Mouse (Mus musculus): ENCODE measurements around the gene Fgf4. TPM values are rescaled to one million over a fixed set of nuclear protein-coding genes. Genes with fewer than 3 reads are reported as not detected.
"Not testable (repeated sequence)": the region's sequence is repeated elsewhere in the genome, so short reads cannot be mapped to it uniquely, and the experiment has no call there.

Gene Fgf4
- total RNA-seq, 2 experiments from 2014 or later = not detected

DNA sequence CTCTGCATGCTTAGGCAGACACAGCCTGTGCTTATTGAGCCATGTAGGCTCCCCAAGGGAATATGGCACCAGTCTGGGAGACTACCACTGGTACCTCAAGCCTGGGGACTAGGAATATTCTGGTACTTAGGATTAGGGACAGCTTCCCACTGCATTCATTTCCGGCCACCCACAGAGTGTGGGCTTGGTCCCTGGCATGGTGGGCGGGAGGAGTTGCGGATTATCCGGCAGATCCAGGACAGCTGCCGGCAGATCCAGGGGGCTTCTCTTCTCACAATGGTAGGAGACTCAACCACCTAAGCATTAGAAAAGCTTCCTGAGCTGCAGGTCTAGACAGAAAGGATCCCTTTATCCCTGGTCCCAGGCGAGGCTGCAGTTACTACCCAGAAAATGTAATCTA lies 51.3 kb downstream of the Fgf4 start:
- intact Hi-C loops (cut with DNase I) = no loop called here
- DNase-seq (ENCODE audit: extremely low spot score in 1 of 2, low spot score in 2 of 2) = no peak

DNA sequence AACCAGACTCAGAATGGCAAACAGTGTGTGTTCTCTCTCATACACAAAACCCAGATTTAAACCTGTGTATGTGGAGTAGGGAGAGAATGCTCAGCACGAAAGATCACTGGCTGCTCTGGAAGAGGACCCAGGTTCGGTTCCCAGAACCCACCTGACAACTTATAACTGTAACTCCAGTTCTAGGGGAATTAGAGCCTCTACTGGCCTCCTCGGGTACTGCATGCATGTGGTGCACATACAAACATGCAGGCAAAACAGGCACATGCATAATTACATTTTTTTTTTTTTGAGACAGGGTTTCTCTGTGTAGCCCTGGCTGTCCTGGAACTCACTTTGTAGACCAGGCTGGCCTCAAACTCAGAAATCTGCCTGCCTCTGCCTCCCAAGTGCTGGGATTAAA lies 58.3 kb downstream of the Fgf4 start:
- intact Hi-C loops (cut with DNase I) = loop anchor here (5.0 kb wide), 1 partner anchor 318 kb away; no protein-coding TSS in a partner anchor
- DNase-seq (ENCODE audit: extremely low spot score in 1 of 2, low spot score in 2 of 2) = not testable (repeated sequence)

DNA sequence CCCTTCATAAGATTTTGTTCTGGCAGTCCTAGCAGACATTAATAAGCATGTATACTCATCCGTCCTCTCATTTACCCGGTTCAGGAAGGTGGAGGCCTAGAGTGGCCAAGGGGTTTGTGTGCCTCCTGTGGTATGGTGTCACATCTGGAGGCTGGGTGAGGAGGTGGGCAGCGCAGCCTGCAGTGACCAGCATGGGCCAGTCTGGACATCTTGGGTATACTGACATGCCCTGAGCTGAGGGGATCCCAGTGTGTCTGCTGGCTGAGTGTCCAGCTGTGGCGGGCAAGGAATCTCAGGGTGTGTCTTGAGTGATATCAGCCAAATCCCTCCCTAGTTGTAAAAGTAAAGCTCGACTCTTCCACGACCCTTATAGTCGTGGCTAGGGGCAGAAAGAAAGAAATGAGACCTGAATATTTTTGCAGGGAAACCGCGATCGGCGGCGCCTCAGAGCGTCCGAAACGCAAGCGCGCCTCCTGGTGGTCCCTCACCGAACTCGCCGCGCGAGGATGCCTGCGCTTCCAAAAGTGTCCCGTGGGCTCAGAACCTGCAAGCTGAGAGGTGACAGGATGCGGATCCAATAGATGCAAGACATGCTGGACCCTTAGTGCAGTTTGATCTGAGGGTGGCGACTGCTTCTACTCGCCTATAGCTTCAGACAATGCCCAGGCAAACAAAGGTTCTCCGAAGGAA lies 59.7 kb downstream of the Fgf4 start:
- peak in 1 of 2 experiments; percentile 73 for DNase-seq (ENCODE audit: extremely low spot score in 1 of 2, low spot score in 2 of 2)
- intact Hi-C loops (cut with DNase I) = loop anchor here (5.0 kb wide), 1 partner anchor 320 kb away; no protein-coding TSS in a partner anchor

DNA sequence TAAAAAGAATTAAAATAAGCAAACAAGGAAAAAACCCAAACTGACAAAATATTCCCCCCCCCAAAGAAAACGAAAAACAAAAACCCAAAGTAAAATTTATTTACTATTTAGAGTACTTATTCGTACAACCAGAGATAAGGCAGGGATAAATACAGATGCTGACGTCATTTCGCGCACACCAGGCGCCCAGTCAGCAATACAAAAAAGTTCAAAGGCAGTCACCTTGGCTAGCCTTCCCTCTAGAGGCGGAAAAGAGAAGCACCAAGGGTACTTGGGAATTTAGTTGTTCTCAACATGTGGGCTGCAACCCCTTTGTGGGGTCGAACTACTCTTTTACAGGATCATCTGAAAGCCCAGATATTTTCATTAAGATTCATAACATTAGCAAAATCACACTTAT lies 60.6 kb downstream of the Fgf4 start:
- intact Hi-C loops (cut with DNase I) = loop anchor here (5.0 kb wide), 1 partner anchor 320 kb away; no protein-coding TSS in a partner anchor

DNA sequence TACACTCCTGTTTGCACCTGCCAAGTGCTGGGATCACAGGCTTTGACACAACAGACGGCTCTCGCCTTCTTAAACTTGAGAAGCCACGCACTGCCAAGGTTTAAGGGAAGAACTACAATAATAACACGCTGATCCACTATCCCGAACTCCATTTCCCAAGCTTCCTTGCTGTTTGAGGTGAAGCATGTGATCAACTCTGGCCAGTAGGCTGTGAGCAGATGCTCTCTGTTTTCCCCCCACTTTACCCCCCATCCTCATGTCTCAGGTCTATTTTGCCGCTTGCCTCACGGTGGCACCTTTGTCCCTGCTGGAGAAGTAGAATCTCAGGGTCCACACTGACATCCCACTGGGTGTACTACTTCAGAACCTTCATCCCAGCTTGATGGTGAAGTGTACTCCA lies 61.5 kb downstream of the Fgf4 start:
- no peak for DNase-seq (ENCODE audit: extremely low spot score in 1 of 2, low spot score in 2 of 2)
- intact Hi-C loops (cut with DNase I) = loop anchor here (5.0 kb wide), 1 partner anchor 321 kb away; no protein-coding TSS in a partner anchor

More for the DNA sequence above, 60.6 kb downstream of the Fgf4 start:
- no peak for DNase-seq (ENCODE audit: extremely low spot score in 1 of 2, low spot score in 2 of 2)

DNA sequence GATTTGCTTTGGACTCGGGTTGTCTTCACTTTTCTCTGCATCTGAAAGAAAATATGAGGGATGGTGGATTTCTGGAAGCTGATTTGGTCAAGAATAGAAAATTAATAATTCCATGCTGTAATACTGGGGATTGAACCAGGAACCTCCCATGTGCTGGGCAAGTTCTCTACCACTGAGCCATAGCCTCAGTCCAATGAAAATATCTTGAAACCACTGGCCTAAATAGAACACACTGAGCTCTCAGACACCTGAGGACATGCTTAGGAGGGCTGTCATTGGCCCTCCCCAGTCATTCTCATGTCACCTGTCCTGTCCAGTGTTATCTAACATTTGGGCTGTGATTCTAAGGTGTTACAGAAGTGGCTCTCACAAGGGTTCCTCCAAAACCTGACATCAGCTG lies 64.0 kb downstream of the Fgf4 start:
- no peak for DNase-seq (ENCODE audit: extremely low spot score in 1 of 2, low spot score in 2 of 2)
- intact Hi-C loops (cut with DNase I) = no loop called here

DNA sequence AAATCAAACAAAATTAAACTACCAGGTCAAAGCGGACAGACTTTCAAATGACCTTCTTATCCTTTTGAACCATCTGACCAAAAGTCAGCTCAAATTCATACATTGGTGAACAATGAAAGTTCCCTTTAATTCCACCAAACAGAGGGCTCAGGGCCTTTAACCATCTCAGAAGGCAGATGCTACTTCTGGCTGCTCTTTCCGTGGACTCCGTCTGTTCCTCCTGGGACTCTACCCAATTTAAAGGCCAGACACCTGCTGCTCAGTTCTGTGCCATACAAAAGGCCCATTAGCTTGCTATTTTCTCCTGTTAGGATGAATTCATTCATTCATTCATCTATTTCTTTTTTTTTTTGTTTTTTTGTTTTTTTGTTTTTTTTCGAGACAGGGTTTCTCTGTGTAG lies 65.7 kb downstream of the Fgf4 start:
- intact Hi-C loops (cut with DNase I) = no loop called here
- no peak for DNase-seq (ENCODE audit: extremely low spot score in 1 of 2, low spot score in 2 of 2)

DNA sequence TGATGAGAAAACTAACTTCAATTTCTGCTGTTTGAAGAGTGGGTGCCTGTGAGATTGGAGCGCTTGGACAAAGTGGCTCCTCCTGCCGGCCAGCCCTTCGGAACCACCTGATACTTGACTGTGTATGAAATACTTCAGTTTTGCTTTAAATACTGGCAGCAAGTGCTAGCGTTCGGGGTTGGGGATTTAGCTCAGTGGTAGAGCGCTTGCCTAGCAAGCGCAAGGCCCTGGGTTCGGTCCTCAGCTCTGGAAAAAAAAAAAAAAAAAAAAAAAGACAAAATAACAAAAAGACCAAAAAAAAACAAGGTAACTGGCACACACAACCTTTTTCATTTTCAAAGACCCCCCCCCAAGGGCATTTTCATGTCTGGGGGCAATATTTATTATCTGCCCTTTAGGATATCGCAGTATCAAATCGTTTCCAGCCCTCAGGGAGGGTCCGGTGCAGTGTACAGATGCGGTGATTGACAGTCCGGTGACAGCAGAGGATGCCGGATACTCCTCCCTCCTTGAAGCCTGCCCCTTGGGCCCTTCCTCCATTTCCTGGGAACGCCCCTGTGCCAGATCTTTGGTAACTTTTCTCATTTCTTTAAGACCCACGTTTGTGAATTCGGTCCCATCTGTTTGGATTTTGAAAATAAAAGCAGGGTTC lies 67.3 kb downstream of the Fgf4 start:
- intact Hi-C loops (cut with DNase I) = no loop called here
- DNase-seq (ENCODE audit: extremely low spot score in 1 of 2, low spot score in 2 of 2) = peak; percentile 62 to 78

Other genes starting within 250 kb of the Fgf4 start
- gene Ano1, start 95.4 kb upstream of the Fgf4 start, total RNA-seq (2021) = 1 to 10 TPM; 3.0 to 4.8 TPM
- gene Fgf3, start 9.3 kb upstream of the Fgf4 start, total RNA-seq (2021) = under 1 TPM in 1 of 2 experiments, not detected in 1; 0.24 TPM
- gene Fgf15, start 49.2 kb downstream of the Fgf4 start, total RNA-seq (2021) = not detected
- gene LTO1, start 67.7 kb downstream of the Fgf4 start, total RNA-seq (2021) = 10 to 100 TPM; 25.0 to 28.4 TPM
- 10 to 100 TPM; 28.1 to 37.0 TPM for gene Ccnd1, start 92.6 kb downstream of the Fgf4 start, total RNA-seq (2021)